Mouse (Mus musculus) liver, embryonic 15.5 days (tissue): ENCODE measurements around the gene Osbpl9. TPM values are rescaled to one million over a fixed set of nuclear protein-coding genes. Genes with fewer than 3 reads are reported as not detected.

Experiments
- ATAC-seq: fragments of 200-750 bp; cut with Nextera tagmentation; 2 replicates; pipeline ENCODE4 v1.8.0; 2017; ENCODE audit warnings: moderate number of reproducible peaks, mild to moderate bottlenecking, moderate library complexity; ENCODE audit not compliant: insufficient read depth
- H3K27ac ChIP-seq: fragments of 300-500 bp; sonication (generic); replicated peaks from 2 replicates; pipeline ENCODE4 v1.5.1; 2015; ENCODE audit warnings: mild to moderate bottlenecking, inconsistent platforms
- H3K27me3 ChIP-seq: fragments of 300-500 bp; sonication (generic); 2 replicates; pipeline ENCODE4 v1.6.1; 2015; ENCODE audit warnings: mild to moderate bottlenecking, inconsistent platforms
- H3K36me3 ChIP-seq: fragments of 300-500 bp; sonication (generic); replicated peaks from 2 replicates; pipeline ENCODE4 v1.6.1; 2015; ENCODE audit warnings: moderate library complexity, mild to moderate bottlenecking, inconsistent platforms
- H3K4me1 ChIP-seq: fragments of 300-500 bp; sonication (generic); replicated peaks from 2 replicates; pipeline ENCODE4 v1.6.1; 2015; ENCODE audit warnings: inconsistent platforms
- H3K4me2 ChIP-seq: fragments of 300-500 bp; sonication (generic); 2 replicates; pipeline ENCODE4 v1.6.1; 2015; ENCODE audit warnings: moderate library complexity, mild to moderate bottlenecking, inconsistent platforms
- H3K4me3 ChIP-seq: fragments of 300-500 bp; sonication (generic); replicated peaks from 2 replicates; pipeline ENCODE4 v1.5.1; 2015; ENCODE audit warnings: mild to moderate bottlenecking, inconsistent platforms
- H3K9ac ChIP-seq: fragments of 300-500 bp; sonication (generic); 2 replicates; pipeline ENCODE4 v1.6.1; 2015; ENCODE audit warnings: moderate library complexity, mild to moderate bottlenecking, inconsistent platforms
- H3K9me3 ChIP-seq: fragments of 300-500 bp; sonication (generic); replicated peaks from 2 replicates; pipeline ENCODE4 v1.6.1; 2016; ENCODE audit warnings: inconsistent platforms
- WGBS: fragments of 180-500 bp; shearing (Covaris S2); methylation state at CpG from one replicate; pipeline ENCODE4 v1.1.7; 2015; ENCODE audit warnings: mixed read lengths; ENCODE audit not compliant: insufficient replicate concordance; 5-methylcytosine and 5-hydroxymethylcytosine counted together
- polyA plus RNA-seq: library from polyadenylated mRNA; unstranded; fragments of >200 nt; fragmentation: Nextera tagmentation; extraction: Ambion mirVana; gene quantifications from 2 replicates; pipeline ENCODE4 v1.2.1, GENCODE M21; 2015

The Osbpl9 gene
- polyA plus RNA-seq, 1 experiment from 2014 or later, result 25.1 TPM

DNA sequence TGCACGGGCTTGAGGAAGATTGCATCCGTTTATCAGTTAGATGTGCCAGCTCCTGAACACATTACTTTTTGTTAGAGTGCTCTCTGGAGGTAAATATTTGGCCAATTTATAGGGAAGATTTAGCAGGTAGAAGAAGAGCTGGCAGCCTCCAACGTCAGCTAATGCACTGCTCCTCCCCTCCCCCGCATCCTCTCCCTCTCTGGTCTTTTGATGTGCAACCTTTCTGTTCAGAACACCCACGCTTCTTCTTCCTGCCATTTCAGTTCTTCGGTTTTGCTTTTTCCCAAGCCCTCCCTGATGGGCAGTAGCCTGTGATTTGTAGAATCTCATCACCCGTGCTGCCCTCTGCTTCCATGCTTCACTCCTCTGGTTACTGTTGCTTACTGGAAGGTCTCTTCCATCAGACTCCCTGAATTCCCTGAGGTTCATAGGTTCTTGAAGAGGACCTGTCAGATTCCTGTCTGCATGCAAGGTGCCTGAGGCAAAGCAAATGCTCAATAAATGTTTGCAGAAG lies 27.8 kb upstream of the Osbpl9 start:
- no peak overlapping the region for H3K4me3 ChIP-seq
- no peaks in the 10 kb centered on the region for H3K4me1 ChIP-seq
- no peak overlapping the region for H3K9ac ChIP-seq
- H3K9me3 ChIP-seq, result no peaks in the 10 kb centered on the region
- H3K4me2 ChIP-seq, result no peak overlapping the region
- no peak for ATAC-seq
- H3K27ac ChIP-seq, result no peak overlapping the region
- 32% methylated on average over 7 of the region's 7 CpGs for WGBS
- no peaks in the 10 kb centered on the region for H3K36me3 ChIP-seq
- no peaks in the 10 kb centered on the region for H3K27me3 ChIP-seq

DNA sequence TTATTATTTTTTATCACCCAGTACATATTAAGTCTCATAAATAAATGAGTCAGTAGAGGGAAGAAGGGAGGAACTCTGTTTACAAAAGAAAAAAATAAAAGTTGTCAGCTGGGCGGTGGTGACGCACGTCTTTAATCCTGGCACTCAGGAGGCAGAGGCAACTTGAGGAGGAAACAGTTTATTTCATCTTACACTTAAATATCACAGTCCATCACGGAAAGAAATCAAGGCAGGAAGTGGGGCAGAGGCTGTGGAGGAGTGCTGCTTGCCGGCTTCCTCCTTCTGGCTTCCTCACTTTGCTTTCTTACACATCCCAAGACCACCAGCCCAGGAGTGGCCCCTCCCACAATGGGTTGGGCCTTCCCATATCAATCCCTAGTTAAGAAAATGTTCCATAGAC lies 24.0 kb upstream of the Osbpl9 start:
- H3K27ac ChIP-seq, result no peak overlapping the region
- no peak for ATAC-seq
- no peaks in the 10 kb centered on the region for H3K9me3 ChIP-seq
- H3K4me3 ChIP-seq, result no peak overlapping the region
- H3K36me3 ChIP-seq, result no peaks in the 10 kb centered on the region
- H3K4me1 ChIP-seq, result no peaks in the 10 kb centered on the region
- H3K9ac ChIP-seq, result no peak overlapping the region
- no peak overlapping the region for H3K4me2 ChIP-seq
- H3K27me3 ChIP-seq, result no peaks in the 10 kb centered on the region
- WGBS, result 26% methylated on average over 5 of the region's 5 CpGs

DNA sequence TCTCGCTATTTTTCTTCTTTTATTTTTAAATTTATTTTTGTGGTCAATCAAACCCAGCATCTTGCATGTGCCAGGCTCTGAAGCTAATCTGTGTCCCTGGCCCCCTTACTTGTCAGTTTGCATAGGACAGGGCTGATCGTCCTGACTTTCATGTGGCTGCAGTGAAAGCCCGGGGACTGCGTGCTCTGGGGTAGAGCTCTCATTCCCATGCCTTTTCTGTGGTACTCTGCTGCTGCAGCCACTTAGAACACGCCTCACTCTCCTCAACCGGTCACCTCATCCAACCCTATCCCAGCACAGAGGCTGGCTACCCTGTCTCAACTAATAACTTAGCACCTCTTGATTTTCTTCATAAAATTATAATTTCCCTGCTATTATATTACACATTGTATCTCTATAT lies 23.5 kb upstream of the Osbpl9 start:
- Histone ChIP-seq H3K9ac (no peak overlapping the region), H3K9me3 (no peaks in the 10 kb centered on the region), H3K27ac (no peak overlapping the region), H3K4me1 (no peaks in the 10 kb centered on the region), H3K4me2 (no peak overlapping the region), H3K4me3 (no peak overlapping the region), H3K27me3 (no peaks in the 10 kb centered on the region), H3K36me3 (no peaks in the 10 kb centered on the region)
- ATAC-seq, result no peak
- WGBS, result 75% methylated on average over 6 of the region's 6 CpGs

DNA sequence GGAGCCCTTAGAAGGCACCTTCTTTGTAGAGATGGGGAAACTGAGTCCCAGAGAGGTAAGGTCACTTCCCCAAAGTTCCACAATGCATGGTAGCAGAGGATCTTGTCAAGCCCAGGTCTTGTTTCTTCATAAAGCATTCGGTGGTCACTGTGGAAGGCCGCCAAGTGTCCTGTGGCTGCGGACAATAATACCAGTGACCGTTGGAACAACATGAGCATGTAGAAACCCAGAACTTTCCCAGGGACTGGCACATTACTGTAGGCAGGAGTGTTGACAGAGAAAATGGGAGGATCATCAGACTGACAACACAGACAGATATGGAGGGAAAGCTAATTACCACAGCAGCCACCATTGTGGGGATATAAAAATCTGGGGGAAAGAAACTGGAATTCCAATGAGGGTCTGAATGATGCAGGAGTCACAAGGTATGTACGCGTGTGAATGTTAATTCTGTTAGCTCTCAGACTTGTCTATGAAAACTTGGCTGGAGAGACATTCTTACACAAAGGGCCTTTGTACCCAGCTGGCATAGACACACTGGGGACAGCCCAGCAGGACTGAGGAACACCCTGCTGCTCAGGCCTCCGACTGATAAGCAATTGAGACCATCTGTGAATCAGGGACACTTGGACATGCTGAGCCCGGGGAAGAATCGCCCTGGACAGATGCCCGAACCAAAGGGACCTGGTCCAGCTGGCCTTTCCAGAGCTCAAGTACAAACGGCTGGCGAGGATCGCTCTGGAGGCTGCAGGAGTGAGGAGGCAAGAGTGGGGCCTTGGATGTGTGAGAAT lies 22.9 kb upstream of the Osbpl9 start:
- ATAC-seq, result no peak
- H3K9ac ChIP-seq, result no peak overlapping the region
- H3K4me2 ChIP-seq, result no peak overlapping the region
- H3K27me3 ChIP-seq, result no peaks in the 10 kb centered on the region
- H3K4me1 ChIP-seq, result no peaks in the 10 kb centered on the region
- no peaks in the 10 kb centered on the region for H3K36me3 ChIP-seq
- H3K27ac ChIP-seq, result no peak overlapping the region
- 69% methylated on average over 13 of the region's 13 CpGs for WGBS
- H3K4me3 ChIP-seq, result no peak overlapping the region
- no peaks in the 10 kb centered on the region for H3K9me3 ChIP-seq

DNA sequence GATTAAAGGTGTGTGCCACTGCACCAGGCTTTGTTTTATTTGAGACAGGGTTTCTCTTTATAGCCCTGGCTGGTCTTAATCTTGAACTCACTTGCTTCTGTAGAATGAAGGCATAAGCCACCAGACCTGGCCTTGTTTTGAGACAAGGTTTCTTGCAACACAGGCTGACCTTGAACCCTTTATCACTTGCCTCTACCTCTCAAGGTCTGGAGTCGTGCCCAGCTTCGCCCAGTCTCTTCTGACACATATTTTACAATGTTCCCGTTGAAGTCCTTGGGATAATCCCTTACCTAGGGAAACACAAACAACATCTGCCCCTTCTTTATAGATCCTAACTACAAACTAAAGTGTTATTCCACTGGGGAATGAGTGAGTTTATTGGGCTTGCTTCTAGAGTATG lies 19.9 kb upstream of the Osbpl9 start:
- Histone ChIP-seq H3K9ac (no peak overlapping the region), H3K36me3 (no peaks in the 10 kb centered on the region), H3K27ac (no peak overlapping the region), H3K27me3 (no peaks in the 10 kb centered on the region), H3K4me2 (no peak overlapping the region), H3K4me3 (no peak overlapping the region), H3K4me1 (no peaks in the 10 kb centered on the region), H3K9me3 (no peaks in the 10 kb centered on the region)
- no peak for ATAC-seq
- 55% methylated on average over 3 of the region's 3 CpGs for WGBS

DNA sequence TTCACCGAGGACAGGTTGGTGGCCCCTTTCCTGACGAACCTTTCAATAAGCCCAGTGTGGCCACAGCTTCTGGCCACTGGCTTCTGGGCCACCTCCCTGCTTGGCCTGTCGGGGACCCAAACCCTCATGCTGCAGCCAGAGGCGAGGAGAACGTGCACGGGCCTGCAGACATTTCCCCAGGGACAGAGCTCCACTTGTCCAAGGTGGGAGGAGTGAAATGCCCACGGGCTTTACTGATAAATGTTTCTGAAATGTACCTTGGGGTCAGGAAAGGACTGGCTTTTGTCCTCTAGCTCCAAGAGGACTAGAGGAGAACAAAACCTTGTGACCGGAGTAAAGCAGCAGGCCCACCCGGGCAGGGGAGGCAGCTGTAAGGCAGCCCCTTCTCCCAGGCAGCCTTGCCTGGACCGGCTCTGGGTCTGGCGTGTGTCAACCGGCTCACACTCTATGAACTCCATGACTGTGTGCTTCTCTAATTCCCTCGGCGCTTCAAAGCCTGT lies 18.4 kb upstream of the Osbpl9 start:
- H3K27me3 ChIP-seq, result no peaks in the 10 kb centered on the region
- no peaks in the 10 kb centered on the region for H3K9me3 ChIP-seq
- H3K4me1 ChIP-seq, result no peaks in the 10 kb centered on the region
- no peak overlapping the region for H3K4me3 ChIP-seq
- no peaks in the 10 kb centered on the region for H3K36me3 ChIP-seq
- no peak overlapping the region for H3K9ac ChIP-seq
- no peak overlapping the region for H3K27ac ChIP-seq
- no peak for ATAC-seq
- H3K4me2 ChIP-seq, result no peak overlapping the region
- 69% methylated on average over 14 of the region's 14 CpGs for WGBS

DNA sequence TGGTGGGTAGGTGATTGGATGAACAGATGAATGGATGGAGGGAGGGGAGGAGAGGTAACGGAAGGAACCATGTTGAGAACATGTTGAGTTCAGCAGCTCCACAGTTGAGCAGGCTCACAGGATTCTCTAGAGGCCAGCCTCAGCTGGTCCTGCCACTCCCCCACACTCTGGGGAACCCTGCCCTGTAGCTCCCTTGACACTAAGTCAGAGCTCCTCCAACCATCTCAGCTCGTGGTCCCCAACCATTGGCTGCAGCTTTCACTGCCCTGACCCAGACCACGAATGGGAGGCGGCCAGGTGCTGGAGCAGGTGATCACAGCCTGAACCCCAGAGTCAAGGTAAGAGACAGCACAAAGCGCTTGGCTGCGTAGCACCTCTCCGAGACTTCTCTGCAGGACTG lies 15.9 kb upstream of the Osbpl9 start:
- Histone ChIP-seq H3K27me3 (no peaks in the 10 kb centered on the region), H3K4me2 (no peak overlapping the region), H3K36me3 (no peaks in the 10 kb centered on the region), H3K9ac (no peak overlapping the region), H3K27ac (no peak overlapping the region), H3K4me1 (no peaks in the 10 kb centered on the region), H3K4me3 (no peak overlapping the region), H3K9me3 (no peaks in the 10 kb centered on the region)
- WGBS, result 63% methylated on average over 7 of the region's 7 CpGs
- ATAC-seq, result no peak

DNA sequence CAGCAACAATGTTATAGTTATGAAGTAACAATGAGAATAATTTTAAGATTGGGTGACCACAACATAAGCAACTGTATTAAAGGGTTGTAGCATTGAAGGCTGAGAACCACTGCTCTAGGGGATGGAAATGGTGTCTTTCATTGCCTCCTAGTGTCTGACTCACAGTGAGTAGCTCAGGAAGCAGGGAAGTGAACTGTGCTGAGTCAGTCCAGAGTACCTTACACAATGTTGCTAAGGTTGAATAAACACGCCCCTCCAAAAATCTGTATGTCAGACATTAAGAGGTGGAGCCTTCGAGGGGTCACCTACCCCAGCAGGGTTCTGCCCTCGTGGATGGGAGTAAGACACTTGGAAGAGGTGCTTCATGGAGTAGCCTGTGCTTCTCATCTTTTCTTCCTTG lies 11.9 kb upstream of the Osbpl9 start:
- H3K4me2 ChIP-seq, result no peak overlapping the region
- H3K27ac ChIP-seq, result no peak overlapping the region
- no peaks in the 10 kb centered on the region for H3K9me3 ChIP-seq
- no peaks in the 10 kb centered on the region for H3K36me3 ChIP-seq
- WGBS, result 41% methylated on average over 3 of the region's 3 CpGs
- no peak overlapping the region for H3K9ac ChIP-seq
- no peak for ATAC-seq
- H3K27me3 ChIP-seq, result no peaks in the 10 kb centered on the region
- no peak overlapping the region for H3K4me3 ChIP-seq
- no peaks in the 10 kb centered on the region for H3K4me1 ChIP-seq

DNA sequence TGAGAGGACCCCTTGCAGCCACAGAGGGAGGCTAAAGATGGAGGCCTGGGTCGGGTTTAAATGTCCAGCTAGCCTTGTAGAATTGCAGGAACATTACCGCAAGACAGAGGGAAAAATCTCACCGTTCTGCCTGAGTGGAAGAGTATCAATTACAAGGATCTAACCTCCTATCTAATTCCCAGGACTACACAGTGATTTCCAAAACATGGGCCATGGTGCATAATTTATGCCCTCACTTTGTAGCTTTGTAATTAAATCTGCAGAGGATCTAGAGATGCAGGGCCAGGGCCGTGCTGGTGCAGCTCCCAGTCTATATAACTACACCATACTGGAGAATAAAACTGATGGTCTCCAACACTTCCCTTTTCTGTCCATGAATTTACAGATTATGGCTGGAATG lies 8.8 kb upstream of the Osbpl9 start:
- ATAC-seq, result no peak
- H3K27me3 ChIP-seq, result no peaks in the 10 kb centered on the region
- no peak overlapping the region for H3K4me2 ChIP-seq
- H3K9ac ChIP-seq, result no peak overlapping the region
- H3K27ac ChIP-seq, result no peak overlapping the region
- no peak overlapping the region for H3K4me3 ChIP-seq
- no peaks in the 10 kb centered on the region for H3K9me3 ChIP-seq
- peaks cover 8% of the 10 kb centered on the region for H3K4me1 ChIP-seq
- H3K36me3 ChIP-seq, result no peaks in the 10 kb centered on the region
- 62% methylated on average over 4 of the region's 4 CpGs for WGBS

DNA sequence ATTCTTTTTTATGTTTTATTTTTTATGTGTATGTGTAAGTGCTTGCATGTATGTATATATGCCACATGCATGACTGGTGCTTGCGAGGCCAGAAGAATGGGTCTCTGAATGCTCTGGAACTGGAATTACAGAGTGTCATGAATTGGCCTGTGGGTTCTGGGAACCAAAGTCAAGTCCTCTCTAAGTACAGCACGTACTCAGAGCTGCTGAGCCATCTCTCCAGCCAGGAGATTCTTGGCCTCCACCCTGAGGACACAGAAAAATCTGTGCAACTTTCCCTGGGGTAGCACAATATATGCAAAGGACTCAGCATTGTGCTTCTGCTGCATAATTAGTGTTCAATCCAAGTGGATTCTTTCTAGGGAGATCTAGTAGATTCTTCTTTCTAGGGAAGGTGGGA lies 8.2 kb upstream of the Osbpl9 start:
- Histone ChIP-seq H3K4me2 (no peak overlapping the region), H3K9ac (no peak overlapping the region), H3K27me3 (no peaks in the 10 kb centered on the region), H3K9me3 (no peaks in the 10 kb centered on the region), H3K27ac (no peak overlapping the region), H3K36me3 (no peaks in the 10 kb centered on the region), H3K4me3 (no peak overlapping the region), H3K4me1 (peaks cover 10% of the 10 kb centered on the region)
- WGBS, result 71% methylated on average over 2 of the region's 2 CpGs
- ATAC-seq, result no peak

DNA sequence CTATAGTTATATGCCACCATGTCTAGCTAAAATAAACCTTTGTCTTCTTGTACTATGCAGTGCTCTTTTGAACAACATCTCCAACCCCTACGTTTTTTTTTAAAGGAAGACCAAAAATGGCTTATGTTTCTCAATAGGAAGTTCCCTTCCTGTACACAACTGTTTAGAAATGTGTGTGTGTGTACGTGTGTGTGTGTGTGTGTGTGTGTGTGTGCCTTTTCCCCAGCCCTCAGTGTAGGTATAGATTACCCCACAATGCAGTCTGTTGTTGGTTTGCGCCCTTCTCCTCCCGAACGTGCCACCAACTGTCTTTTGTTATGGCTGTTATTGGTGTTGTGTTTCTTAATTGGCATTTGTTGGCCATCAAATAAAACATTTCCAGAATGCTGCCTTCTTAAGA lies 5.5 kb upstream of the Osbpl9 start:
- Histone ChIP-seq H3K36me3 (no peaks in the 10 kb centered on the region), H3K9me3 (no peaks in the 10 kb centered on the region), H3K4me2 (no peak overlapping the region), H3K4me3 (no peak overlapping the region), H3K9ac (no peak overlapping the region), H3K4me1 (peaks cover 18% of the 10 kb centered on the region), H3K27me3 (no peaks in the 10 kb centered on the region), H3K27ac (no peak overlapping the region)
- no peak for ATAC-seq
- 48% methylated on average over 5 of the region's 5 CpGs for WGBS

DNA sequence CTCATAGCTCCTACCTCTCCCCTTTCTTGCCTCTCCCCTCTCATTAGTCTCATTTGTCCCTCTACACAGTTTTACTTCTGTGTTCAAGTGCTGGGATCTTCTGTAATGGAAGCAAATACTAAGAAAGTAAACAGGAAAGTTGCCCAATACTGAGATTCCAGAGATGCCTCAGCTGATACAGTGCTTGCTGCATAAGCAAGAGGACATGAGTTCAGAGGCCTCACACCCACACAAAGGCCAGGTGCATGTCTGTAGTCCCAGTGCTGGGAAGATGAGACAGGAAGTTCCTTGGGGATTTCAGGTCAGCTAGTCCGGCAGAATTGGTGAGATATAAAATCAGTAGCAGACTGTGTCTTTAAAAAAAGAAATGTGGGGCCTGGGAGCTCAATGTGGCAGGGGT lies 2.3 kb upstream of the Osbpl9 start:
- Histone ChIP-seq H3K4me1 (peaks cover 34% of the 10 kb centered on the region), H3K27me3 (no peaks in the 10 kb centered on the region), H3K4me2 (no peak overlapping the region), H3K9ac (no peak overlapping the region), H3K9me3 (no peaks in the 10 kb centered on the region), H3K36me3 (no peaks in the 10 kb centered on the region), H3K4me3 (no peak overlapping the region), H3K27ac (no peak overlapping the region)
- no peak for ATAC-seq
- WGBS, result 59% methylated on average over 1 of the region's 1 CpGs
